Mouse (Mus musculus): ENCODE data around the gene Btn2a2. TPM values are rescaled to one million over a fixed set of nuclear protein-coding genes. Genes with fewer than 3 reads are reported as not detected.

The Btn2a2 gene
- polyA plus RNA-seq, 1 experiment from 2014 or later = 0.32 TPM

DNA sequence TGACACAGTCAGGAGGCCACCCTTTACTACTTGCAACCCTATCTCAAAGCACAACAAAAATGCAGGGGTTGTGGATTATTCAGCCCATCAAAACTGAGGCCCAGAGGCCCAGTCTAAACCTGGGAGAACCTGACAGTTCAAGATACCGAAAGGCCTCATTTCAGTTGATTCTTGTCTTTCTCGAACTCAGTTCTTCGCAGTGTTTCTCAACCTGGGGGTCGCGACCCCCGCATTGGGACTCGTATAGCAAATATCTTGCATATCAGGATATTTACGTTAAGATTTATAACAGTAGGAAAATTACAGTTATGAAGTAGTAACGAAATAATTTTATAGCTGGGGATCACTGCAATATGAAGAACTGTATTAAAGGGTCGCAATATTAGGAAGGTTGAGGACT is 37.2 kb upstream of the Btn2a2 start:
- Histone ChIP-seq H3K27ac (ENCODE audit: low read depth, low read length) (peak overlapping the region; percentile 2; the same call in 1 of the 2 replicates), H3K4me3 (ENCODE audit: low read depth, low read length) (peak overlapping the region; percentile 50), H3K4me1 (replicated peaks; ENCODE audit: control insufficient read depth, insufficient read depth, low read length) (peaks cover 19% of the 10 kb centered on the region), H3K27me3 (replicated peaks; ENCODE audit: control insufficient read depth, insufficient read depth, low read length) (no peaks in the 10 kb centered on the region), H3K4me2 (peak overlapping the region; percentile 71), H3K9ac (ENCODE audit: low read depth, low read length) (peak overlapping the region; percentile 1), H3K9me3 (ENCODE audit: control insufficient read depth, low read length) (no peaks in the 10 kb centered on the region), H3K36me3 (ENCODE audit: control insufficient read depth, insufficient read depth, low read length) (no peaks in the 10 kb centered on the region)
- no peak for ATAC-seq (replicated peaks; ENCODE audit: low FRiP score)
- 2% methylated on average over 10 of the region's 10 CpGs for WGBS
- no peak for DNase-seq (ENCODE audit: low spot score)

DNA sequence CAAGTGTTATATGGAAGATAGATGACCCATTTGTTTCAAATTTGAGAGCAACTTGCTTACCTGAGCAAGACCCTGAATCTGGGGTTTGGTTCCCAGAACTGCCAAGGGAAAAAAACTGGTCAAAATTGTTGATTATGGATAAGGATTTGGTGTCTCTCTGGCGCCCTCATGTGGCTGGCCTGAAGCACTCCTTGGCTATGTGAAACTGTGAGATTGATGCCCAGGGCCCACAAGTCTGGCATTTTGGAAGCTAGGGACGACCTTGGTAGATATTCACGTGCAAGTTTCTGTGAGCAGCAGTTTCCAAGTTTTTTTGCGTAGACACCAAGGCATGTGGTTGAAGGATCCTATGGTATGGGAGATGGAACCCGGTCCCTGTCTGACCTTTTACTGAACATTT is 36.0 kb upstream of the Btn2a2 start:
- H3K36me3 ChIP-seq (ENCODE audit: control insufficient read depth, insufficient read depth, low read length) = no peaks in the 10 kb centered on the region
- no peak for ATAC-seq (replicated peaks; ENCODE audit: low FRiP score)
- H3K27me3 ChIP-seq (replicated peaks; ENCODE audit: control insufficient read depth, insufficient read depth, low read length) = no peaks in the 10 kb centered on the region
- H3K9me3 ChIP-seq (ENCODE audit: control insufficient read depth, low read length) = no peaks in the 10 kb centered on the region
- peaks cover 25% of the 10 kb centered on the region for H3K4me1 ChIP-seq (replicated peaks; ENCODE audit: control insufficient read depth, insufficient read depth, low read length)
- no peak overlapping the region for H3K9ac ChIP-seq (ENCODE audit: low read depth, low read length)
- no peak overlapping the region for H3K4me3 ChIP-seq (ENCODE audit: low read depth, low read length)
- peak; percentile 78 for DNase-seq (ENCODE audit: low spot score)
- no peak overlapping the region for H3K27ac ChIP-seq (ENCODE audit: low read depth, low read length)
- 8% methylated on average over 5 of the region's 5 CpGs for WGBS
- peak overlapping the region; percentile 31 for H3K4me2 ChIP-seq

DNA sequence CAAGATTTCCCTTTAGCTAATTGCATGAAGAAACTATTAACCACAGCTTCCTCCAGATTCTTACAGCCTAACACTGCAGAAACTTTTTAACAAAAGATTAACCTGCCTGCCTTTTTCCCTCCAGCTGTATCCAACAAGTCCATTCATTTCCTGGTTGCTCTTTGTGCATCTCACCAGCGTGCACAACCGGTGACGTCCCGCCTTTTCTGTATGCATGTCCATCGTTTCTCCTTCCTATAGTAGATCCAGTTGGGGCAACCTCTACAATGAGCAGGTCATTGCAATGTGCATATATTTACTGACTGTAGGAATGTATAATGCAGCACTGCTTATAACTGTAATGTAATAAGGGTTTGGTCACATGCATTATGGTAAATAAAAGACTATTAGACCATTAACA is 35.3 kb upstream of the Btn2a2 start:
- peaks cover 23% of the 10 kb centered on the region for H3K4me1 ChIP-seq (replicated peaks; ENCODE audit: control insufficient read depth, insufficient read depth, low read length)
- no peak overlapping the region for H3K9ac ChIP-seq (ENCODE audit: low read depth, low read length)
- no peaks in the 10 kb centered on the region for H3K36me3 ChIP-seq (ENCODE audit: control insufficient read depth, insufficient read depth, low read length)
- WGBS = 44% methylated on average over 5 of the region's 5 CpGs
- DNase-seq (ENCODE audit: low spot score) = no peak
- no peaks in the 10 kb centered on the region for H3K9me3 ChIP-seq (ENCODE audit: control insufficient read depth, low read length)
- no peak overlapping the region for H3K4me3 ChIP-seq (ENCODE audit: low read depth, low read length)
- no peaks in the 10 kb centered on the region for H3K27me3 ChIP-seq (replicated peaks; ENCODE audit: control insufficient read depth, insufficient read depth, low read length)
- H3K27ac ChIP-seq (ENCODE audit: low read depth, low read length) = no peak overlapping the region
- no peak for ATAC-seq (replicated peaks; ENCODE audit: low FRiP score)
- H3K4me2 ChIP-seq = peak overlapping the region; percentile 40; the same call in 1 of the 2 replicates

DNA sequence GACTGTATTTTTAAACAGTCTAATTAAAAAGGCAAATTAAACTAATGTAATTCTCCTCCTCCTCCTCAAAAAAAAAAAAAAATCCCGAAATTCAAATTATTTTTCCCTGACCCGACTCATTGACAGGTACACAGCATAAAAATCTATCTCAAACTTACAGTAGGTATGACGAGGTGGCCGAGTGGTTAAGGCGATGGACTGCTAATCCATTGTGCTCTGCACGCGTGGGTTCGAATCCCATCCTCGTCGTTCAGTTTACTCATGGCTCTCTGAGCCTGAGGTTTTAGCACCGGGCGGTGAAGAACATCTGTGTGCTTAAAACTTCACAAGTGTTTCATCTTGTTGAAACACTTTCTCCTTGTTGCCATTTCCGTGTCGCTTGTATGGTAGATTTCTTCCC is 33.0 kb upstream of the Btn2a2 start:
- Histone ChIP-seq H3K4me1 (replicated peaks; ENCODE audit: control insufficient read depth, insufficient read depth, low read length) (peaks cover 18% of the 10 kb centered on the region), H3K27me3 (replicated peaks; ENCODE audit: control insufficient read depth, insufficient read depth, low read length) (no peaks in the 10 kb centered on the region), H3K4me3 (ENCODE audit: low read depth, low read length) (peak overlapping the region; percentile 31), H3K9ac (ENCODE audit: low read depth, low read length) (no peak overlapping the region), H3K4me2 (peak overlapping the region; percentile 92), H3K9me3 (ENCODE audit: control insufficient read depth, low read length) (no peaks in the 10 kb centered on the region), H3K27ac (ENCODE audit: low read depth, low read length) (no peak overlapping the region), H3K36me3 (ENCODE audit: control insufficient read depth, insufficient read depth, low read length) (no peaks in the 10 kb centered on the region)
- peak; percentile 56 for ATAC-seq (replicated peaks; ENCODE audit: low FRiP score)
- WGBS = under 1% methylated on average over 14 of the region's 14 CpGs
- DNase-seq (ENCODE audit: low spot score) = peak; percentile 72

DNA sequence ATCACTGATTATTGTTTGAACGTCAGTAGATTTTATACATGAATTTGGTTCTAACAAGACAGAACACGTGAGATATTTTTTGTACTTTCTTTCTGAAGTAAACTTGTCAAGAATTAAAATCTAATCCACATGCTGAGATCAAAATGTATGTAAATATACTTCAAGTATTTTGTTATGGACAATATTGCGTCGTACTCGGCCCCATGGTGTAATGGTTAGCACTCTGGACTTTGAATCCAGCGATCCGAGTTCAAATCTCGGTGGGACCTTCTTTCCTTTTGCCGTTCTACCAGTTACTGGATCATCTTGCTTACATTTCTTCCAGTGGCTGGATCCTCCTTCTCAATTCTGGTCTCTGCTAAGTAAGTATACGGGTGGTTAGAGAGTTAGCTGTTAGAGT is 30.8 kb upstream of the Btn2a2 start:
- WGBS = under 1% methylated on average over 10 of the region's 10 CpGs
- DNase-seq (ENCODE audit: low spot score) = no peak
- peaks cover 16% of the 10 kb centered on the region for H3K4me1 ChIP-seq (replicated peaks; ENCODE audit: control insufficient read depth, insufficient read depth, low read length)
- peak; percentile 62 for ATAC-seq (replicated peaks; ENCODE audit: low FRiP score)
- H3K27ac ChIP-seq (ENCODE audit: low read depth, low read length) = peak overlapping the region; percentile 56; the same call in 1 of the 2 replicates
- no peaks in the 10 kb centered on the region for H3K27me3 ChIP-seq (replicated peaks; ENCODE audit: control insufficient read depth, insufficient read depth, low read length)
- H3K36me3 ChIP-seq (ENCODE audit: control insufficient read depth, insufficient read depth, low read length) = no peaks in the 10 kb centered on the region
- H3K9me3 ChIP-seq (ENCODE audit: control insufficient read depth, low read length) = no peaks in the 10 kb centered on the region
- 0 out of 2 replicates have a peak overlapping the region, but pooled peaks have one; percentile 26 for H3K9ac ChIP-seq (ENCODE audit: low read depth, low read length)
- peak overlapping the region; percentile 92 for H3K4me2 ChIP-seq
- peak overlapping the region; percentile 58 for H3K4me3 ChIP-seq (ENCODE audit: low read depth, low read length)

DNA sequence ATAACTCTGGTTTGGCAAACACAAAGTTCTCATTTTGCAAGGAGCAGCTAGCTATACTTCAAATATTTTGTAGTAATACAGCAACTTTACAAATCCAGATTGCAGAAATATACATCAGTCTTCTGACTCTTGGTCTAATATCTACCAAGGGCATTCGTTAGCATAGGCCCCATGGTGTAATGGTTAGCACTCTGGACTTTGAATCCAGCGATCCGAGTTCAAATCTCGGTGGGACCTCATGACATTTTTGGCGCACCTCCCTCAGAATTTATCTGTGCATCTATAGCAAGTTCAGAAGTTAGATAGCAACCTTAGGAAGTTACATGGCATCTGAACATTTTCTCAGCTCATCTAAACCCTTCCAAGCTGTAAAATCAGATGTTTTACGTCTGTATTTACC is 30.2 kb upstream of the Btn2a2 start:
- H3K36me3 ChIP-seq (ENCODE audit: control insufficient read depth, insufficient read depth, low read length) = no peaks in the 10 kb centered on the region
- WGBS = under 1% methylated on average over 6 of the region's 6 CpGs
- no peaks in the 10 kb centered on the region for H3K27me3 ChIP-seq (replicated peaks; ENCODE audit: control insufficient read depth, insufficient read depth, low read length)
- peak overlapping the region; percentile 92 for H3K4me2 ChIP-seq
- peak overlapping the region; percentile 58 for H3K4me3 ChIP-seq (ENCODE audit: low read depth, low read length)
- ATAC-seq (replicated peaks; ENCODE audit: low FRiP score) (peak; percentile 68), DNase-seq (ENCODE audit: low spot score) (peak; percentile 76)
- no peaks in the 10 kb centered on the region for H3K9me3 ChIP-seq (ENCODE audit: control insufficient read depth, low read length)
- H3K4me1 ChIP-seq (replicated peaks; ENCODE audit: control insufficient read depth, insufficient read depth, low read length) = peaks cover 16% of the 10 kb centered on the region
- 0 out of 2 replicates have a peak overlapping the region, but pooled peaks have one; percentile 26 for H3K9ac ChIP-seq (ENCODE audit: low read depth, low read length)
- peak overlapping the region; percentile 56; the same call in 1 of the 2 replicates for H3K27ac ChIP-seq (ENCODE audit: low read depth, low read length)

DNA sequence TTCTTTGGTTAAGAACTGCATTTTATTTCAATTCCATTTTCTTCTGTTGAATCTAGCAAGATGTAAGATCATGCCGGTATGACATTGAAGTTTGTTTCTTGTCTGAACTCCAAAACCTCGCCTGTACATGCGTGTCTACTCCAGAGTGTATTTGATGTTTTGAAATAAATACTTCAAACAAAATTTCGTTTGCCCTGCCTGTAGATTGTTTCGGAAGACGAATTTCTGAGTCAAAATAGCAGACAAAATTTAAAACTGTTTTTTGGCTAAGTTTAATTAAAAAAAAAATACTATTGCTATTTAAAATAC is 29.6 kb upstream of the Btn2a2 start:
- Histone ChIP-seq H3K4me1 (replicated peaks; ENCODE audit: control insufficient read depth, insufficient read depth, low read length) (peaks cover 16% of the 10 kb centered on the region), H3K27ac (ENCODE audit: low read depth, low read length) (no peak overlapping the region), H3K9me3 (ENCODE audit: control insufficient read depth, low read length) (no peaks in the 10 kb centered on the region), H3K4me2 (peak overlapping the region; percentile 92), H3K9ac (ENCODE audit: low read depth, low read length) (peak overlapping the region; percentile 57; the same call in 1 of the 2 replicates), H3K27me3 (replicated peaks; ENCODE audit: control insufficient read depth, insufficient read depth, low read length) (no peaks in the 10 kb centered on the region), H3K4me3 (ENCODE audit: low read depth, low read length) (peak overlapping the region; percentile 59), H3K36me3 (ENCODE audit: control insufficient read depth, insufficient read depth, low read length) (no peaks in the 10 kb centered on the region)
- ATAC-seq (replicated peaks; ENCODE audit: low FRiP score) = no peak
- DNase-seq (ENCODE audit: low spot score) = no peak
- WGBS = under 1% methylated on average over 6 of the region's 6 CpGs

DNA sequence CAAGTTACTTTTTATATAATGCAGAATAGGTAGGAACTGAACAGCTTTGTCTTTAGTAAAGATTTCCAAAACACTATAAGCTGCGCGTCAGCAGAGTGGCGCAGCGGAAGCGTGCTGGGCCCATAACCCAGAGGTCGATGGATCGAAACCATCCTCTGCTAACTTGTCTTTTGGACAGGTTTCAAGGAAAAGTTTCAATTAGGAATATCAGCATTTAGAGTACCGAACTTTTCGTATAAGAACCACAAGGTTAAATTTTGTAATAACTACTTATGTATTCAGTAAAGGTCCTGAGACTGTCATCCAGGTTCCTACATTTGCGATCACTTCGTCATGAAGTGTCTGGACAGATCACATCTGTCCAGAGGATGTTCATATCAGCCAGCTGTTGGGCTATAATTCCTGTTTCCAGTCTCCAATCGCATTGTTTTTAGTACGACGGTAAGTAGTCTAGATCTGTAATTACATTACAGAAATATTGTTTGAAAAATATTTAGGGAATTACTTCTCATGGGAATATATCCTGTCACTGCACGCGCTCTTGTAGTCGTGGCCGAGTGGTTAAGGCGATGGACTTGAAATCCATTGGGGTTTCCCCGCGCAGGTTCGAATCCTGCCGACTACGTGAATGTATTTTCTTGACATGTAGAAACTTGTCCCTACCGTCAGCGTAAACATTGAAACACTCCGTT is 29.1 kb upstream of the Btn2a2 start:
- H3K9me3 ChIP-seq (ENCODE audit: control insufficient read depth, low read length) = no peaks in the 10 kb centered on the region
- peak overlapping the region; percentile 70 for H3K27ac ChIP-seq (ENCODE audit: low read depth, low read length)
- no peaks in the 10 kb centered on the region for H3K36me3 ChIP-seq (ENCODE audit: control insufficient read depth, insufficient read depth, low read length)
- DNase-seq (ENCODE audit: low spot score) (peak; percentile 80), ATAC-seq (replicated peaks; ENCODE audit: low FRiP score) (peak; percentile 80)
- no peaks in the 10 kb centered on the region for H3K27me3 ChIP-seq (replicated peaks; ENCODE audit: control insufficient read depth, insufficient read depth, low read length)
- peak overlapping the region; percentile 64 for H3K9ac ChIP-seq (ENCODE audit: low read depth, low read length)
- H3K4me2 ChIP-seq = peak overlapping the region; percentile 92
- peaks cover 16% of the 10 kb centered on the region for H3K4me1 ChIP-seq (replicated peaks; ENCODE audit: control insufficient read depth, insufficient read depth, low read length)
- WGBS = under 1% methylated on average over 27 of the region's 27 CpGs
- peak overlapping the region; percentile 59 for H3K4me3 ChIP-seq (ENCODE audit: low read depth, low read length)

Measured in liver, embryonic 11.5 days (tissue).